Mouse (Mus musculus): ENCODE results near the gene Kalrn. TPM values are rescaled to one million over a fixed set of nuclear protein-coding genes. Genes with fewer than 3 reads are reported as not detected.

The Kalrn gene
- polyA plus RNA-seq, 1 experiment from 2014 or later, result 23.0 TPM

DNA sequence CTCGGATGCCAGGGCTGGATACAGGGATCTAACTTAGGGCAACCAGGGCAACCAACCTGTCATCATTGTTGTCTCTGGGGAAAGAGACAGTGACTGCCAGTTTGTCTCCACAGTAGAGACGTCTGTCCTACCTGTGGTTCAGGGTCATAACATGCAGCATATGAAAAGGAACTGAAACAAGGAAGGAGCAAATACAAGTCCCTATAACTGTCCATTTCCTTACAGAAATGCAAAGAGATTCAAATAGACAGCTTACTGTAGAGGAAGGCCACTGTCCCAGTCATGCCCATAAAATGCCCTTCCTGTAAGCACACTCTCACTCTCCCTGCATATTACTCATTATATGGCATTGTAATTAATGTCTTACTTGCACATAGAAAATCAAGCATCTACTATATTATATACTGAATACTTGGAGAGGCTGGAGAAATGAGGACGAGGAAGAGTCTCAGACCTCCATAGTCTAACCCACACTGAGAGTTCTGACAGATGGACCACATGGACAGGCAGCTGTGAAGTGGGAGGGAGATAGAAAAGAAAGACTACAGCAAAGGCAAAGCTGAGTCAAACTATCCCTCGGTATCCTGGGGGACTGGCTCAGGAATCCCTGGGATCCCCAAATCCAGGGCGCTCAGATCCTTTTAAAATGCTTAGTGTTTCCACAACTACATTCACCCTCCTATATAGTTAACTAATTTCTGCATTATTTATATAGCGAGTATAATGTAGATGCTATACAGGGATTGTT is 530.1 kb downstream of the Kalrn start:
- Histone ChIP-seq H3K36me3 (ENCODE audit: control insufficient read depth, insufficient read depth, low read length) (no peaks in the 10 kb centered on the region), H3K4me2 (no peak overlapping the region), H3K27ac (ENCODE audit: low read depth, low read length) (no peak overlapping the region), H3K4me1 (ENCODE audit: control insufficient read depth, insufficient read depth, low read length) (peaks cover 21% of the 10 kb centered on the region), H3K9me3 (replicated peaks; ENCODE audit: control insufficient read depth, low read length) (no peaks in the 10 kb centered on the region), H3K27me3 (ENCODE audit: control insufficient read depth, insufficient read depth, low read length) (no peaks in the 10 kb centered on the region), H3K4me3 (ENCODE audit: low read depth, low read length) (no peak overlapping the region), H3K9ac (ENCODE audit: low read depth, low read length) (no peak overlapping the region)
- 87% methylated on average over 6 of the region's 6 CpGs for WGBS (ENCODE audit: insufficient replicate concordance)
- no peak for ATAC-seq (replicated peaks; ENCODE audit: insufficient number of reproducible peaks, low FRiP score, low TSS enrichment)

DNA sequence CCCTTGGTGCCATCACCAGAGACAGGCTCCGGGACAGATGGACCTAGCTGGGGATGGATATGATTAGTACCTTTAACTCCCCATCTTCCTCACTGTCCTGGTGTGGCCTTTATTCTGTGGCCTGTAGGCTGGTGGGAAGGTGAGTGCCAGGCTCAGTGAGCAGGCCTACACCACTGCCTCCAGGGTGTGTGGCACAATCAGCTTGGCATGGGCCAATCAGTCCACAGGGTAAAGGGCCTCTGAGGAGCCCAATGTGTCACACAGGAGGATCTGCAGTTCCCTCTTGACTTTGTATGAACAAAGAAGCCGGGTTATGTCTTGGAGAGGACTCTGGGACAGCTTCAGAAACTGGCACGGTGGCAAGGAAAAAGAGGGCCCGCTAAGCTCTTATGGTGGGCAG is 530.7 kb downstream of the Kalrn start:
- H3K9me3 ChIP-seq (replicated peaks; ENCODE audit: control insufficient read depth, low read length), result no peaks in the 10 kb centered on the region
- H3K36me3 ChIP-seq (ENCODE audit: control insufficient read depth, insufficient read depth, low read length), result no peaks in the 10 kb centered on the region
- H3K4me1 ChIP-seq (ENCODE audit: control insufficient read depth, insufficient read depth, low read length), result peaks cover 25% of the 10 kb centered on the region
- no peaks in the 10 kb centered on the region for H3K27me3 ChIP-seq (ENCODE audit: control insufficient read depth, insufficient read depth, low read length)
- H3K27ac ChIP-seq (ENCODE audit: low read depth, low read length), result no peak overlapping the region
- H3K4me3 ChIP-seq (ENCODE audit: low read depth, low read length), result no peak overlapping the region
- H3K4me2 ChIP-seq, result no peak overlapping the region
- no peak for ATAC-seq (replicated peaks; ENCODE audit: insufficient number of reproducible peaks, low FRiP score, low TSS enrichment)
- 93% methylated on average over 4 of the region's 4 CpGs for WGBS (ENCODE audit: insufficient replicate concordance)
- no peak overlapping the region for H3K9ac ChIP-seq (ENCODE audit: low read depth, low read length)

DNA sequence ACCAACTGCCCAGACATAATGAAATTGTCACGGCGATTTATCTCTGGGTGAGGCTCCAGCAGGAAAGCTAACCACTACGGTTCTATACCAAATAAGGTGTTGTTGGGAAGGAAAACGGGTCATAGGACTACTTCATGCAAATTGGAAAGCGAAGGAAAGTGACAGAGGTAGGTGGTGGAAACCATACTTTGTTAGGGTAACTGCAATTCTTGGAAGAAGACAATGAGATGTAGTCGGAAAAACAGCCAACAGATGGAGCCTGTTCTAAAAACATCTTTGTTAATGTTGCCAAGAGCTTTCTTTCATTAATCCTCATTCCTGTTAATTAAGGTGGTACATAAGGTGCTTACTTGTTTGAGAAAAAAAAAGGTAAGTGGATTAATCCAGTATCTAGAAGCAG is 533.1 kb downstream of the Kalrn start:
- Histone ChIP-seq H3K4me2 (no peak overlapping the region), H3K27me3 (ENCODE audit: control insufficient read depth, insufficient read depth, low read length) (no peaks in the 10 kb centered on the region), H3K27ac (ENCODE audit: low read depth, low read length) (no peak overlapping the region), H3K9ac (ENCODE audit: low read depth, low read length) (no peak overlapping the region), H3K4me1 (ENCODE audit: control insufficient read depth, insufficient read depth, low read length) (peaks cover 37% of the 10 kb centered on the region), H3K4me3 (ENCODE audit: low read depth, low read length) (no peak overlapping the region), H3K36me3 (ENCODE audit: control insufficient read depth, insufficient read depth, low read length) (no peaks in the 10 kb centered on the region; the same call in 1 of the 2 replicates), H3K9me3 (replicated peaks; ENCODE audit: control insufficient read depth, low read length) (no peaks in the 10 kb centered on the region)
- 79% methylated on average over 6 of the region's 6 CpGs for WGBS (ENCODE audit: insufficient replicate concordance)
- no peak for ATAC-seq (replicated peaks; ENCODE audit: insufficient number of reproducible peaks, low FRiP score, low TSS enrichment)

DNA sequence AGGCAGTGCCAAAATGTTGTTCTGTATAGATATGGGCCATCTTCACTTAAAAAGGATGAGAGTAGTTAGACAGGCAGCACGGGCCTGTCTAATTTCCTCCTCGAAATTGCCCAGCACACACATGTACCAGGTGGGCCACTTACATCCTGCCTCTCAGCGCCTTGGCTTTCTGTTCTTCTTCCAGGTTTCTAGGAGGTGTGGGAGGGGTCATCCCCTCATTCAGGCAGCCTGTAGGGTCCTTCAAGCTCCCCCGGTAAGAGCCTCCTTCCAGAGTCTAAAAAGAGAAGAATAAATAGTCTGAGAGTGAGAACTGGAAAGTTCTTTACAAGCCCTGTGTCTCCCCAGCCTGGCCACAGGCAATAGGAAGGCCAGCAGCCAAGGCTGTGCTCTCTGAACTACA is 533.6 kb downstream of the Kalrn start:
- Histone ChIP-seq H3K27ac (ENCODE audit: low read depth, low read length) (no peak overlapping the region), H3K4me1 (ENCODE audit: control insufficient read depth, insufficient read depth, low read length) (peaks cover 43% of the 10 kb centered on the region), H3K9me3 (replicated peaks; ENCODE audit: control insufficient read depth, low read length) (no peaks in the 10 kb centered on the region), H3K36me3 (ENCODE audit: control insufficient read depth, insufficient read depth, low read length) (no peaks in the 10 kb centered on the region; the same call in 1 of the 2 replicates), H3K4me2 (no peak overlapping the region), H3K4me3 (ENCODE audit: low read depth, low read length) (no peak overlapping the region), H3K9ac (ENCODE audit: low read depth, low read length) (no peak overlapping the region), H3K27me3 (ENCODE audit: control insufficient read depth, insufficient read depth, low read length) (no peaks in the 10 kb centered on the region)
- WGBS (ENCODE audit: insufficient replicate concordance), result 84% methylated on average over 4 of the region's 4 CpGs
- ATAC-seq (replicated peaks; ENCODE audit: insufficient number of reproducible peaks, low FRiP score, low TSS enrichment), result no peak

DNA sequence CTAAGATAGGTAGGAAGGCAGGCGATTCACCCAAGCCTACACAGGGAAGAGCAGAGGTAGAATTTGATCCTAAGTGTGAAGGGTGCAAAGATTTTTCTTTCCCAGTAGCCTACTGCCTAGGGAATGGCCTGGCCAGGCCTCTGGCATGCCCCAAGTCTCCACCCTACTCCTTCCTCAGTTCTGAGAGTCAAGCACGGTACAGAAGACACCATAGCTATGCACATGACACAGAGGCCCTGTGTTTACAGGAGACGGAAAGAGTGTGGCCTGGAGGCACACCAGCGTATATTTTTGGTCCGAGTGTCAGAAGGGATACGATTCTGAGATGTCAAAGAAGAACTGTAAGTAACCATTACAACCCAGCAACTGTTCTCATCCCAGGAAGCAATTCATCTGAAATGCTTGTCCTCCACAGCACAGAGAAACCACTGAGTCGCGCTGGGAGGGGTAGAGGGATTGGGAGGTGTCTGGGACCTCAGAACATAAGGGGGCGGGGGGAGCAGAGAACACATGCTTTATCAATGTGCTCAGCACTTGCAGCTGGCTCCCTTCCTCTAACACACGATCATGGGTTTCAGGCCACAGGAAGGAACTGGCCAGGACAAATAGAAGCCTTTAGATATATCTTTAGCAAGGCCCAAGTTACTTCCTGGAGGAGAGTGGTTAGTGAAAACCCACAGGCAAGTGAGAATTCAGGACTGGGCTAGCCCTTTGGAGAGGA is 536.8 kb downstream of the Kalrn start:
- H3K27ac ChIP-seq (ENCODE audit: low read depth, low read length), result peak overlapping the region; percentile 65
- H3K4me1 ChIP-seq (ENCODE audit: control insufficient read depth, insufficient read depth, low read length), result peaks cover 47% of the 10 kb centered on the region
- H3K9ac ChIP-seq (ENCODE audit: low read depth, low read length), result no peak overlapping the region
- H3K9me3 ChIP-seq (replicated peaks; ENCODE audit: control insufficient read depth, low read length), result no peaks in the 10 kb centered on the region
- H3K4me3 ChIP-seq (ENCODE audit: low read depth, low read length), result no peak overlapping the region
- WGBS (ENCODE audit: insufficient replicate concordance), result 49% methylated on average over 10 of the region's 10 CpGs
- H3K36me3 ChIP-seq (ENCODE audit: control insufficient read depth, insufficient read depth, low read length), result peaks cover 7% of the 10 kb centered on the region
- H3K27me3 ChIP-seq (ENCODE audit: control insufficient read depth, insufficient read depth, low read length), result no peaks in the 10 kb centered on the region
- no peak overlapping the region for H3K4me2 ChIP-seq
- peak; percentile 73 for ATAC-seq (replicated peaks; ENCODE audit: insufficient number of reproducible peaks, low FRiP score, low TSS enrichment)

DNA sequence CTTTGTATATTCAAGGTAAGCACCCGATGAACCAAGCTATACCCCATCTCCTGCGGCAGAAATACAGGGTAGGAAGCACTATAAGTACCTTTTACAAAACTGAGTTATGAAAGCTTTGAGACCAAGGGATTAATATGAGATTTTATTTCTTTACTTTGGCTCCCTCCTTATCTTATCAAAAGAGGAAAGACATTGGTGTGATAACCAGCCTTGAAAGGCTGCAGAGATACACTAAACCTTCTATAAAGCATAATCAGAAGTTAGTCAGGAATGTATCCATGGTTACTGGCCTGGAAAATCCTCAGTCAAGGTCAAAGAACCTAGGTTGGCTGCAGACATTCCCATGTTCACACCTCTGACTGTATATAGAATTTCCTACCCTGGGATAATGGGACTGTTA is 537.6 kb downstream of the Kalrn start:
- no peaks in the 10 kb centered on the region for H3K9me3 ChIP-seq (replicated peaks; ENCODE audit: control insufficient read depth, low read length)
- peaks cover 53% of the 10 kb centered on the region for H3K4me1 ChIP-seq (ENCODE audit: control insufficient read depth, insufficient read depth, low read length)
- no peak overlapping the region; the same call in 1 of the 2 replicates for H3K9ac ChIP-seq (ENCODE audit: low read depth, low read length)
- no peak for ATAC-seq (replicated peaks; ENCODE audit: insufficient number of reproducible peaks, low FRiP score, low TSS enrichment)
- no peaks in the 10 kb centered on the region for H3K27me3 ChIP-seq (ENCODE audit: control insufficient read depth, insufficient read depth, low read length)
- H3K27ac ChIP-seq (ENCODE audit: low read depth, low read length), result peak overlapping the region; percentile 15; the same call in 1 of the 2 replicates
- no peak overlapping the region; the same call in none of the 2 replicates for H3K4me2 ChIP-seq
- H3K36me3 ChIP-seq (ENCODE audit: control insufficient read depth, insufficient read depth, low read length), result peaks cover 11% of the 10 kb centered on the region
- WGBS (ENCODE audit: insufficient replicate concordance), result 85% methylated on average over 2 of the region's 2 CpGs
- H3K4me3 ChIP-seq (ENCODE audit: low read depth, low read length), result no peak overlapping the region

DNA sequence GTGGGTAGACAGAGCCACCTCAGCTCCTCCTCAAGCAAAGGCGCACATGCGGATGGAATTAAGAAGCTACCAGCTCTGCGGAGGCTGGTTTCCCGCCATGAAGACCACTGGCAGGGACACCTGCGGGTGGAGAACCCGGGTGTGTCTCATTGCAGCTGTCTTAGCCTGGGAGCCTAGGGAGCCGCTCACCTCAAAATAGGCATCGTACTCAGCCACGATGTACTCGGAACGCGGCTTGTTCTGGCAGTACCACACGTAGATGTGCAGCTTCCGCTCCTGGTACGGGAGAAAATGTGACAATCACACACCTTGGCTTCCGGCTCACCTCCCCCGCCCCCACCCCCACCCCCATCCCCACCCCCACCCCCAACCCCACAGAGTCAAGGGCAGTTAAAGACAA is 539.1 kb downstream of the Kalrn start:
- ATAC-seq (replicated peaks; ENCODE audit: insufficient number of reproducible peaks, low FRiP score, low TSS enrichment), result no peak
- Histone ChIP-seq H3K9me3 (replicated peaks; ENCODE audit: control insufficient read depth, low read length) (no peaks in the 10 kb centered on the region), H3K4me3 (ENCODE audit: low read depth, low read length) (no peak overlapping the region), H3K27me3 (ENCODE audit: control insufficient read depth, insufficient read depth, low read length) (no peaks in the 10 kb centered on the region), H3K4me2 (no peak overlapping the region), H3K9ac (ENCODE audit: low read depth, low read length) (no peak overlapping the region), H3K27ac (ENCODE audit: low read depth, low read length) (no peak overlapping the region), H3K36me3 (ENCODE audit: control insufficient read depth, insufficient read depth, low read length) (peaks cover 11% of the 10 kb centered on the region), H3K4me1 (ENCODE audit: control insufficient read depth, insufficient read depth, low read length) (peaks cover 63% of the 10 kb centered on the region)
- WGBS (ENCODE audit: insufficient replicate concordance), result 86% methylated on average over 17 of the region's 17 CpGs

DNA sequence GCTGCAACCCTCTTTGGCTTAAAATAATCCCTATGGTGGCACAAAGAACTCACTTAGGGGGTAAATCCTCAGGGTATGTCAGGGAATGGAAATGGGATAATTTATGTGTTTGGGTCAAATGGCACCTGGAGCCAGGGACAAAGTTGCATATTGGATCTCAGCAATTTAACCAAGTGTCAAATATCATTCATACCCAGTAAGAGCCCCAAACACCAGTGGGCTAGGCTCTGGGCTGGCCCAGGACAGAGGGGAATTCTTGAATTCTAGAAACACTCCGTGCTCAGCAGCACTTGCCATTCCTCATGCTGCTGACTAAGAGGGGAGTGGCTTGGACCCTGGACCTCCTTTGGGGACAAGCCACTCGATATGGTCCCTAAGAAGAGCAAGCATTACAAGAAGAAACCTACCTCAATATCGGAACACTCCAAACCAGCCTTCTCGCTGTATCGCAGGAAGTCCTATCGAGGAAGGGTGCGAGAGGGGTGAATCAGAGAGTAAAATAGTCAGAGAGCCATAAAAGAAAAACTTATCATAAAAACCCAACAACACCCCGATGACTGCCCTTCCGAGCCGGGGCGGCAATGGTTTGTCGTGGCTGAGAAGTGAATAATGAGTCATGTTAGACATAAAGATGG is 541.2 kb downstream of the Kalrn start:
- Histone ChIP-seq H3K36me3 (ENCODE audit: control insufficient read depth, insufficient read depth, low read length) (peaks cover 16% of the 10 kb centered on the region), H3K9me3 (replicated peaks; ENCODE audit: control insufficient read depth, low read length) (no peaks in the 10 kb centered on the region), H3K27me3 (ENCODE audit: control insufficient read depth, insufficient read depth, low read length) (no peaks in the 10 kb centered on the region), H3K9ac (ENCODE audit: low read depth, low read length) (peak overlapping the region; percentile 44; the same call in 1 of the 2 replicates), H3K4me2 (peak overlapping the region; percentile 48), H3K27ac (ENCODE audit: low read depth, low read length) (peak overlapping the region; percentile 88), H3K4me3 (ENCODE audit: low read depth, low read length) (no peak overlapping the region), H3K4me1 (ENCODE audit: control insufficient read depth, insufficient read depth, low read length) (peaks cover 47% of the 10 kb centered on the region)
- WGBS (ENCODE audit: insufficient replicate concordance), result 85% methylated on average over 12 of the region's 12 CpGs
- ATAC-seq (replicated peaks; ENCODE audit: insufficient number of reproducible peaks, low FRiP score, low TSS enrichment), result no peak

All from heart, embryonic 11.5 days (tissue).